Mouse (Mus musculus) spleen, adult 2 months (tissue): ENCODE data around the gene Plxna4.

Experiments
- CTCF ChIP-seq: fragments of 200-500 bp; IDR thresholded peaks from 2 replicates; pipeline ENCODE4 v1.5.1; 2011; ENCODE audit warnings: mild to moderate bottlenecking, inconsistent platforms; ENCODE audit not compliant: insufficient read depth, insufficient read length, insufficient replicate concordance; ENCODE audit errors: extremely low read depth
- POLR2A ChIP-seq: fragments of 200-500 bp; IDR thresholded peaks from 2 replicates; pipeline ENCODE4 v1.6.1; 2011; ENCODE audit warnings: low read depth, low read length, inconsistent platforms

GRCm38 (mm10) chr6:32504963-32505362, 83.0 kb downstream of the Plxna4 start:
- no peak for TF ChIP-seq POLR2A
- TF ChIP-seq CTCF: no peak
